Mouse (Mus musculus) embryonic facial prominence, embryonic 13.5 days (tissue): Measurements from ENCODE around the gene Apoh. TPM values are rescaled to one million over a fixed set of nuclear protein-coding genes. Genes with fewer than 3 reads are reported as not detected.
A peak's percentile ranks its signal among the peaks of the same experiment; 100 is the strongest.

Experiments
- ATAC-seq: fragments of 200-750 bp; cut with Nextera tagmentation; 2 replicates; pipeline ENCODE4 v1.8.0; 2017; ENCODE audit warnings: low read depth; ENCODE audit not compliant: insufficient number of reproducible peaks, insufficient read depth, low FRiP score, low TSS enrichment
- H3K27ac ChIP-seq: fragments of 300-500 bp; sonication (generic); 2 replicates; pipeline ENCODE4 v1.5.1; 2015; ENCODE audit warnings: moderate library complexity, mild to moderate bottlenecking, inconsistent platforms
- H3K27me3 ChIP-seq: fragments of 300-500 bp; sonication (generic); 2 replicates; pipeline ENCODE4 v1.6.1; 2015; ENCODE audit warnings: mild to moderate bottlenecking, inconsistent platforms
- H3K36me3 ChIP-seq: fragments of 300-500 bp; sonication (generic); 2 replicates; pipeline ENCODE4 v1.6.1; 2015; ENCODE audit warnings: mild to moderate bottlenecking, inconsistent platforms
- H3K4me1 ChIP-seq: fragments of 300-500 bp; sonication (generic); 2 replicates; pipeline ENCODE4 v1.6.1; 2015; ENCODE audit warnings: inconsistent platforms
- H3K4me2 ChIP-seq: fragments of 300-500 bp; sonication (generic); 2 replicates; pipeline ENCODE4 v1.6.1; 2015; ENCODE audit warnings: moderate library complexity, mild to moderate bottlenecking, inconsistent platforms
- H3K4me3 ChIP-seq: fragments of 300-500 bp; sonication (generic); 2 replicates; pipeline ENCODE4 v1.5.1; 2015; ENCODE audit warnings: mild to moderate bottlenecking, inconsistent platforms
- H3K9ac ChIP-seq: fragments of 300-500 bp; sonication (generic); 2 replicates; pipeline ENCODE4 v1.6.1; 2015; ENCODE audit warnings: mild to moderate bottlenecking, inconsistent platforms
- H3K9me3 ChIP-seq: fragments of 300-500 bp; sonication (generic); 2 replicates; pipeline ENCODE4 v1.6.1; 2016; ENCODE audit warnings: inconsistent platforms
- WGBS: fragments of 180-500 bp; shearing (Covaris S2); methylation state at CpG from one replicate; pipeline ENCODE4 v1.1.7; 2015; ENCODE audit warnings: mixed read lengths; 5-methylcytosine and 5-hydroxymethylcytosine counted together
- polyA plus RNA-seq: library from polyadenylated mRNA; unstranded; fragments of >200 nt; fragmentation: Nextera tagmentation; extraction: Ambion mirVana; gene quantifications from 2 replicates; pipeline ENCODE4 v1.2.1, GENCODE M21; 2015

The Apoh gene
- polyA plus RNA-seq: 0.46 and 8.6 TPM in 2 replicates

GRCm38 (mm10) chr11:108342781-108343768 lies at the start of gene Apoh:
Gene Apoh, plus strand, starts transcription at chr11:108343354.
- Histone ChIP-seq H3K9me3 (no peaks in the 10 kb centered on the region), H3K4me2 (peak within 1 kb of the TSS; percentile 100), H3K4me1 (peaks cover 18% of the 10 kb centered on the region), H3K4me3 (peak within 1 kb of the TSS; percentile 76), H3K9ac (peak within 1 kb of the TSS; percentile 85), H3K27me3 (peaks cover 6% of the 10 kb centered on the region), H3K36me3 (no peaks in the 10 kb centered on the region), H3K27ac (peak within 1 kb of the TSS; percentile 84)
- ATAC-seq: peak; percentile 57
- WGBS: under 1% methylated on average over 70 of the region's 75 CpGs

- H3K36me3 ChIP-seq: no peaks in the 10 kb centered on the region
- peaks cover 6% of the 10 kb centered on the region; the same call in 1 of the 2 replicates for H3K4me1 ChIP-seq
- 73% methylated on average over 3 of the region's 3 CpGs for WGBS
- no peaks in the 10 kb centered on the region for H3K9me3 ChIP-seq
- H3K27me3 ChIP-seq: no peaks in the 10 kb centered on the region
- ATAC-seq: no peak
- no peak overlapping the region for H3K4me2 ChIP-seq
- H3K27ac ChIP-seq: no peak overlapping the region
- no peak overlapping the region for H3K4me3 ChIP-seq
- H3K9ac ChIP-seq: no peak overlapping the region
These were observed 49.3 kb upstream of the Apoh start for GRCm38 (mm10) chr11:108293843-108294242.

- no peak overlapping the region for H3K27ac ChIP-seq
- no peak overlapping the region for H3K9ac ChIP-seq
- WGBS: 93% methylated on average over 12 of the region's 12 CpGs
- H3K4me1 ChIP-seq: peaks cover 8% of the 10 kb centered on the region; the same call in 1 of the 2 replicates
- no peaks in the 10 kb centered on the region for H3K27me3 ChIP-seq
- no peak overlapping the region for H3K4me3 ChIP-seq
- no peaks in the 10 kb centered on the region for H3K36me3 ChIP-seq
- H3K9me3 ChIP-seq: no peaks in the 10 kb centered on the region
- no peak overlapping the region for H3K4me2 ChIP-seq
- ATAC-seq: no peak
These were observed 48.8 kb upstream of the Apoh start for GRCm38 (mm10) chr11:108294305-108294813.

GRCm38 (mm10) chr11:108295373-108295772 lies 47.8 kb upstream of the Apoh start:
- Histone ChIP-seq H3K4me2 (no peak overlapping the region), H3K27me3 (no peaks in the 10 kb centered on the region), H3K9ac (no peak overlapping the region), H3K27ac (no peak overlapping the region), H3K9me3 (no peaks in the 10 kb centered on the region), H3K36me3 (no peaks in the 10 kb centered on the region), H3K4me3 (no peak overlapping the region), H3K4me1 (peaks cover 18% of the 10 kb centered on the region)
- no peak for ATAC-seq

GRCm38 (mm10) chr11:108297956-108298355 lies 45.2 kb upstream of the Apoh start:
- Histone ChIP-seq H3K9ac (no peak overlapping the region), H3K27me3 (no peaks in the 10 kb centered on the region), H3K4me2 (no peak overlapping the region), H3K36me3 (no peaks in the 10 kb centered on the region), H3K9me3 (no peaks in the 10 kb centered on the region), H3K4me1 (peaks cover 41% of the 10 kb centered on the region), H3K4me3 (no peak overlapping the region), H3K27ac (no peak overlapping the region)
- ATAC-seq: no peak
- 37% methylated on average over 8 of the region's 8 CpGs for WGBS

GRCm38 (mm10) chr11:108299913-108300312 lies 43.2 kb upstream of the Apoh start:
- 80% methylated on average over 10 of the region's 10 CpGs for WGBS
- Histone ChIP-seq H3K9me3 (no peaks in the 10 kb centered on the region), H3K9ac (no peak overlapping the region), H3K27ac (no peak overlapping the region), H3K4me1 (peaks cover 47% of the 10 kb centered on the region), H3K36me3 (no peaks in the 10 kb centered on the region), H3K4me3 (no peak overlapping the region), H3K27me3 (no peaks in the 10 kb centered on the region), H3K4me2 (no peak overlapping the region)
- no peak for ATAC-seq

GRCm38 (mm10) chr11:108300443-108300842 lies 42.7 kb upstream of the Apoh start:
- peaks cover 42% of the 10 kb centered on the region for H3K4me1 ChIP-seq
- no peak overlapping the region for H3K4me2 ChIP-seq
- no peak overlapping the region for H3K9ac ChIP-seq
- H3K9me3 ChIP-seq: no peaks in the 10 kb centered on the region
- H3K36me3 ChIP-seq: no peaks in the 10 kb centered on the region
- no peak overlapping the region for H3K27ac ChIP-seq
- no peak for ATAC-seq
- no peak overlapping the region for H3K4me3 ChIP-seq
- no peaks in the 10 kb centered on the region for H3K27me3 ChIP-seq
- 95% methylated on average over 1 of the region's 1 CpGs for WGBS

- WGBS: 86% methylated on average over 6 of the region's 6 CpGs
These were observed 42.1 kb upstream of the Apoh start for GRCm38 (mm10) chr11:108301036-108301435.

GRCm38 (mm10) chr11:108301796-108302490 lies 41.2 kb upstream of the Apoh start:
- Histone ChIP-seq H3K36me3 (no peaks in the 10 kb centered on the region), H3K4me2 (no peak overlapping the region), H3K27ac (no peak overlapping the region), H3K27me3 (no peaks in the 10 kb centered on the region), H3K9ac (no peak overlapping the region), H3K4me1 (peaks cover 42% of the 10 kb centered on the region), H3K4me3 (no peak overlapping the region), H3K9me3 (no peaks in the 10 kb centered on the region)
- whole genome bisulfite sequencing: 50% methylated on average over 10 of the region's 10 CpGs
- ATAC-seq: no peak

More at GRCm38 (mm10) chr11:108301036-108301435, 42.1 kb upstream of the Apoh start:
- no peak overlapping the region for H3K27ac ChIP-seq
- no peak overlapping the region for H3K4me3 ChIP-seq
- no peaks in the 10 kb centered on the region for H3K9me3 ChIP-seq
- H3K36me3 ChIP-seq: no peaks in the 10 kb centered on the region
- no peaks in the 10 kb centered on the region for H3K27me3 ChIP-seq
- no peak overlapping the region for H3K9ac ChIP-seq
- no peak overlapping the region for H3K4me2 ChIP-seq
- no peak for ATAC-seq
- peaks cover 42% of the 10 kb centered on the region for H3K4me1 ChIP-seq

GRCm38 (mm10) chr11:108303787-108304186 lies 39.4 kb upstream of the Apoh start:
- no peaks in the 10 kb centered on the region for H3K9me3 ChIP-seq
- no peaks in the 10 kb centered on the region for H3K36me3 ChIP-seq
- H3K4me1 ChIP-seq: peaks cover 42% of the 10 kb centered on the region
- no peak for ATAC-seq
- H3K4me2 ChIP-seq: no peak overlapping the region
- no peaks in the 10 kb centered on the region for H3K27me3 ChIP-seq
- no peak overlapping the region for H3K27ac ChIP-seq
- H3K9ac ChIP-seq: no peak overlapping the region
- H3K4me3 ChIP-seq: no peak overlapping the region
- WGBS: 93% methylated on average over 4 of the region's 4 CpGs

GRCm38 (mm10) chr11:108307258-108307657 lies 35.9 kb upstream of the Apoh start:
- no peak overlapping the region for H3K9ac ChIP-seq
- H3K4me1 ChIP-seq: peaks cover 13% of the 10 kb centered on the region
- no peak for ATAC-seq
- H3K27me3 ChIP-seq: no peaks in the 10 kb centered on the region
- no peaks in the 10 kb centered on the region for H3K36me3 ChIP-seq
- no peak overlapping the region for H3K27ac ChIP-seq
- H3K4me3 ChIP-seq: no peak overlapping the region
- WGBS: 85% methylated on average over 7 of the region's 7 CpGs
- no peaks in the 10 kb centered on the region for H3K9me3 ChIP-seq
- H3K4me2 ChIP-seq: no peak overlapping the region
